Mouse (Mus musculus): ENCODE measurements around the gene Col11a2. TPM values are rescaled to one million over a fixed set of nuclear protein-coding genes. Genes with fewer than 3 reads are reported as not detected.

Gene Col11a2
- polyA plus RNA-seq, 1 experiment from 2014 or later, result 7.8 TPM

DNA sequence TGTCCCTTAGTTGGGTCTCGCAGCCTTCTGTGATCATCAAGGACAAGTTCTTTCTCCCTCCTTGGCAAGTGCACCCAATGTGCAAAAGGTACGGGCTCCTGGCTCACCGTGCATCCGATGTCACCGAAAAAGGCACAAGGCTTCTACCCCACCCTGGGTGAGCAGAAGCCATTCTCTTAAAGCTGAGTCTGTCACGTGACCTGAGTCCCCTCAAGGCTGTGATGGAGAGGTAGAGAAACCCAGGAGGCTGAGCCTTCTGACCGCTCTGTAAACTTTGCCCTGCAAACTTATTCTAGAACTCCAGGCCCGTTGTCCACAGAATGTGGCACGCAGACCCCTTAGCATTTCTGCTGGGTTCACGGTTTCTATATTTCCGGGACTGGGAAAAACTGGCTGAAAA is 39.8 kb downstream of the Col11a2 start:
- Histone ChIP-seq H3K9me3 (replicated peaks) (no peaks in the 10 kb centered on the region), H3K27ac (no peak overlapping the region), H3K4me1 (peaks cover 11% of the 10 kb centered on the region), H3K4me2 (replicated peaks) (no peak overlapping the region), H3K4me3 (no peak overlapping the region), H3K27me3 (peaks cover 20% of the 10 kb centered on the region), H3K36me3 (no peaks in the 10 kb centered on the region), H3K9ac (no peak overlapping the region)
- no peak for ATAC-seq (ENCODE audit: low FRiP score)
- WGBS, result 91% methylated on average over 11 of the region's 11 CpGs

DNA sequence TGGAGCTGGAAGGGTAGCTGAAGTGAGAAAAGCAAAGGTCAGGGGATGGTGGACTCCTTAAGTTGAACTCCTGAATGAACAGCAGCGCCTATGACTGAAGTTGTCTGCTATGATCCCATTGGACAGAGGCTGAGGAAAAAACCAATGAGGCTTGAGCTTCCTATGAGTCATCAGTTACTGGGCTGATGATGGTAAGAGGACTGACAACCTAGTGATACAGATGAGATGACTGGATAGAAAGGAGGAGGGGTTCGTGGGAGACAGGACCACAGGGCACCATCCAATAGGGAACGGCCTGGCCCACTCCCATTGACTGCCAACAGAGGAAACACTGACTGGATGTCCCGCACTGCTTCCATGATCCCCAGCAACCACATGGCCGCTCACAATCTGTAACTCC is 40.4 kb downstream of the Col11a2 start:
- WGBS, result 15% methylated on average over 5 of the region's 5 CpGs
- no peak overlapping the region for H3K4me2 ChIP-seq (replicated peaks)
- no peaks in the 10 kb centered on the region for H3K9me3 ChIP-seq (replicated peaks)
- H3K36me3 ChIP-seq, result no peaks in the 10 kb centered on the region
- H3K27ac ChIP-seq, result no peak overlapping the region
- no peak overlapping the region for H3K9ac ChIP-seq
- H3K27me3 ChIP-seq, result peaks cover 20% of the 10 kb centered on the region
- H3K4me1 ChIP-seq, result peaks cover 11% of the 10 kb centered on the region
- H3K4me3 ChIP-seq, result no peak overlapping the region
- ATAC-seq (ENCODE audit: low FRiP score), result peak; percentile 82

DNA sequence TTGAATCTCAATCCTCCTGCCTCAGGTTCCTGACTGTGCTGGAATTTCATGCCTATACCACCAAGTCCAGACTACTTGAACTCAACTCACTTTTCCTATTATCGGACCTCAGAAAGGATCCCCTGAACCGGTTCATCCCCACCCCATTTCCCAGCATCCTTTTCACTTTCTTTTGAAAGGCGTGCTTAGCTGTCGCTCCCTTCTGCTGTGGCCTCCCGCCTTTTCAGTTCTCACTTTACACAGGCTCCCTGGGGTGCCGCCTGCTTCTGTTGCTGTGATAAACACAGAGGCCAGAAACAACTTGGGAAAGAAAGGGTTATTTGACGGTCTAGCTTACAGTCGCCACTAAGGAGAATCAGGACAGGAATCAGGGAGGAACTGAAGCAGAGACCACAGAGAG is 43.9 kb downstream of the Col11a2 start:
- Histone ChIP-seq H3K36me3 (no peaks in the 10 kb centered on the region), H3K4me1 (peaks cover 7% of the 10 kb centered on the region), H3K27ac (no peak overlapping the region), H3K4me3 (no peak overlapping the region), H3K27me3 (no peaks in the 10 kb centered on the region), H3K4me2 (replicated peaks) (peak overlapping the region; percentile 17; the same call in 1 of the 2 replicates), H3K9ac (no peak overlapping the region), H3K9me3 (replicated peaks) (no peaks in the 10 kb centered on the region)
- ATAC-seq (ENCODE audit: low FRiP score), result no peak
- 4% methylated on average over 8 of the region's 8 CpGs for WGBS

DNA sequence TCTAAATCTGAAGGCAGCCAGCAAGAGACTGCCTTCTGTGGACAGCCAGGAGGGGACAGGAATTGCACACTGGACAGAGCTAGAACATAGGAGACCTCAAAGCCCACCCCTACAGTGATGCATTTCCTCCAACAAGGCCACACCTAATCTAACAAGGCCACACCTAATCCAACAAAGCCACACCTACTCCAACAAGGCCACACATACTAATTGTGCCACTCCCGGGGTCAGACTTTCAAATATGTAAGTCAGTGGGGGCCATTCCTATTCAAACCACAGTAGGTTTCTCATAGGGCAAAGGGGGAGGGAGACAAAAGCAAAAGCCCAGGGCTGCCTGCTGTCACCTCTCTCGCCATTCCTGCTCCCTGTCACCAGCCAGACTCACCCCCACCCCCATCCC is 48.1 kb downstream of the Col11a2 start:
- H3K4me2 ChIP-seq (replicated peaks), result no peak overlapping the region
- no peak overlapping the region for H3K9ac ChIP-seq
- no peaks in the 10 kb centered on the region for H3K27me3 ChIP-seq
- ATAC-seq (ENCODE audit: low FRiP score), result no peak
- H3K4me3 ChIP-seq, result no peak overlapping the region
- H3K27ac ChIP-seq, result no peak overlapping the region
- peaks cover 7% of the 10 kb centered on the region for H3K4me1 ChIP-seq
- no peaks in the 10 kb centered on the region for H3K9me3 ChIP-seq (replicated peaks)
- H3K36me3 ChIP-seq, result no peaks in the 10 kb centered on the region
- 58% methylated on average over 2 of the region's 2 CpGs for WGBS

DNA sequence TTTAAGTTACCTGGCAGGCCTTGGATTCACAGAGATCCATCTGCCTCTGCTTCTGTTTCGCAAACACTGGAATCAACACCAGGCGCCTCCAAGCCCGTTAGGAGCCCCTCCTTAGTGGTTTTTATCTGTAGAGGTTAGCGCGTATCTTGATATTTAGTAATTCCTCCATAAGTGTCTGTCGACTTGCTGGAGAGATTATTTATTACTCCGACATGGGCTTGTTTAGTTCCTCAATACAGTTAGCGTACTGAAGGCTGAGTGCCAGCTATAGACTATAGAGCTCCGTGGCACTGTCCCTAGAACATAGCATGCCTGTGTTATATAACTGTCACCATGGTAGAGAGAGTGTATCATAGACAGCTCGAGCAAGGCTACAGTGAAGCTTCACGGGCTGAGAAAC is 48.9 kb downstream of the Col11a2 start:
- 91% methylated on average over 11 of the region's 11 CpGs for WGBS
- no peaks in the 10 kb centered on the region for H3K27me3 ChIP-seq
- H3K36me3 ChIP-seq, result no peaks in the 10 kb centered on the region
- H3K4me3 ChIP-seq, result no peak overlapping the region
- no peak overlapping the region for H3K9ac ChIP-seq
- no peak overlapping the region for H3K4me2 ChIP-seq (replicated peaks)
- peaks cover 3% of the 10 kb centered on the region for H3K4me1 ChIP-seq
- ATAC-seq (ENCODE audit: low FRiP score), result no peak
- H3K27ac ChIP-seq, result no peak overlapping the region
- no peaks in the 10 kb centered on the region for H3K9me3 ChIP-seq (replicated peaks)

DNA sequence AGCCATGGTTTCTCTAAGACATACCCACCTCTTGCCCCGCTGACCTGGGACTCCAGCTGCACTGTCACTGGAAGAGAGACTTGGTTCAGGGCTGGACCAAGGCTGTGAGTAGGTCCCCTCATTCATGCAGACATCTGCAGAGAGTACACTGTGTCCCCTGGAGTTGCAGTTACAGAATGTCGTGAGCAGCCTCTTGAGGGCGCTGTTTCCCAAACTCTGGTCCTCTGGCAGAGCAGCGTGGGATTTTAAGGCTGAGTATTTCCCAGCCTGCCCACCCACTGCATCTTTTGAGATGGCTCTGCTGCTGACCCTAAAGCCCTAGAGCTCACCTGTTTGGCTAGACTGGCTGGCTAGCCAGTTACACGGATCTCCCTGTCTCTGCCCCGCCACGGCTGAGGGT is 51.7 kb downstream of the Col11a2 start:
- Histone ChIP-seq H3K4me2 (replicated peaks) (no peak overlapping the region), H3K4me1 (0 out of 2 replicates have a peak, but pooled peaks cover 3% of the 10 kb centered on the region), H3K9ac (no peak overlapping the region), H3K36me3 (no peaks in the 10 kb centered on the region), H3K27me3 (no peaks in the 10 kb centered on the region), H3K27ac (no peak overlapping the region), H3K4me3 (no peak overlapping the region), H3K9me3 (replicated peaks) (no peaks in the 10 kb centered on the region)
- no peak for ATAC-seq (ENCODE audit: low FRiP score)
- WGBS, result 48% methylated on average over 7 of the region's 7 CpGs

DNA sequence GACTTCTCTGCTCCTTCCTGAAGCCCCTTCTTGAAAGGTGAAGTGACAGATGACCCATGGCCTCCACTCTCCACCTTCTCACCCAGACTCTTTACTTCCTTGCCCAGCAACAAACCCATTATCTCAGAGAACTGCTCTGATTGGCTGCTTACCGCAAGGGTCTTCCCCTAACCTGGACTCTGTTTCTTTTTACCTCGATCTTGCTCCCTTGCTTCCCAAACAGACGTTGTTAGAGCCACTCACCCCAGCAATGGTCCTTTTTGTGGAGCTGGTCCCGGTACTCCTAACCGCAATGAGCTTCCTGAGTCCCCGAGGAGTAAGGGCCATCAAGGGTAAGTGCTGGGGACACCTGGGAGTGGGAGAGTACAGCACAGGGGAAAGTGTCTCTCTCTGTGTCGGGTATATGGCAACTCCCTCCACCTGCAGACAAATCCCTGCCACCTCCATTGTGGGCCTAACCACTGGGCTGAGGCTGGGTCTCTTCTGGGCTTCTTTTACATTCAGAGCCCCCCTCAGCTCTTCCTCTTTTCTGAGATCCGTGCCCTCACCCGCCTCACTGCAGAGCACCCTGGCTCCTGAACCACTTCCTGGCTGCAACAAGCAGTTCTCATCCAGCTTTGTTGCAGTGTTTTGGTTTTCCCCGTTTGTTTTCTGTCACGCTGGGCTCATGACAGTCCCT is 53.1 kb downstream of the Col11a2 start, which contains the start of gene H2-Oa:
TSS of gene H2-Oa (plus strand) at position 144 of the 679 bp plus-strand sequence.
- Histone ChIP-seq H3K4me3 (no peak within 1 kb of the TSS), H3K36me3 (no peaks in the 10 kb centered on the region), H3K9ac (no peak within 1 kb of the TSS; the same call in 1 of the 2 replicates), H3K4me2 (replicated peaks) (no peak within 1 kb of the TSS), H3K27me3 (no peaks in the 10 kb centered on the region), H3K27ac (no peak within 1 kb of the TSS), H3K4me1 (0 out of 2 replicates have a peak, but pooled peaks cover 3% of the 10 kb centered on the region), H3K9me3 (replicated peaks) (no peaks in the 10 kb centered on the region)
- WGBS, result 42% methylated on average over 11 of the region's 11 CpGs
- no peak for ATAC-seq (ENCODE audit: low FRiP score)

DNA sequence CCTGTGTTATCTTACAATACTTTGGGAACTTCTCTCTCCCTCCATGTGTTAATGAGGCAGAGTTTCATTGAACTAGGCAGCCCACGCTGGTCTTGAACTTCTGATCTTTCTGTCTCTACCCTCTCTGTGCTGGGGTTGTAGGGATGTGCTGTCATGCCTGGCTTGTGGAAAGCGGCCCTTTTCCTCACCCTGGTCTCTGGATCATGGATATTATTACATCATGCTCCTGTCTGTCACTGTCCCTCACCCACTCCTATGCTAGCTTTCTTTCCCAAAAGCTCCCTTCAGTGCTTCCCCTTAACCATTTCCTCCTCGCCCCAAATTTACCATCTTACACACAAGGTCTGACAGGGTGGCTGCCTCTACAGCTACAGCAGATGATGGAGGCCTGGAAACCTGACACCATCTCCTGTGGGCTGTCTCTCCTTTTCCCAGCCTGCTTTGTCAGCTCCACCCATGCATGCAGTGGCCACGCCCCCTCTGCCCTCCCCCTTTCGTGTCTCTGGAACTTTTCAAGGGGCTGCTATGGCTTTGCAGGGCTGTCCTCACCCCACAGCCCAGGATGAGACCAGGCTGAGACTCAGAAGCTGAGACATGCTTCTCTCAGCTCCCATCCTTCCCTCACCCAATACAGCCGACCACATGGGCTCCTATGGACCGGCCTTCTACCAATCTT is 54.1 kb downstream of the Col11a2 start:
- peak; percentile 35; the same call in 1 of the 2 replicates for ATAC-seq (ENCODE audit: low FRiP score)
- WGBS, result 39% methylated on average over 7 of the region's 7 CpGs
- Histone ChIP-seq H3K4me3 (no peak overlapping the region), H3K9ac (0 out of 2 replicates have a peak overlapping the region, but pooled peaks have one; percentile 15), H3K4me2 (replicated peaks) (no peak overlapping the region), H3K27me3 (no peaks in the 10 kb centered on the region), H3K27ac (no peak overlapping the region), H3K4me1 (0 out of 2 replicates have a peak, but pooled peaks cover 3% of the 10 kb centered on the region), H3K9me3 (replicated peaks) (no peaks in the 10 kb centered on the region), H3K36me3 (no peaks in the 10 kb centered on the region)

DNA sequence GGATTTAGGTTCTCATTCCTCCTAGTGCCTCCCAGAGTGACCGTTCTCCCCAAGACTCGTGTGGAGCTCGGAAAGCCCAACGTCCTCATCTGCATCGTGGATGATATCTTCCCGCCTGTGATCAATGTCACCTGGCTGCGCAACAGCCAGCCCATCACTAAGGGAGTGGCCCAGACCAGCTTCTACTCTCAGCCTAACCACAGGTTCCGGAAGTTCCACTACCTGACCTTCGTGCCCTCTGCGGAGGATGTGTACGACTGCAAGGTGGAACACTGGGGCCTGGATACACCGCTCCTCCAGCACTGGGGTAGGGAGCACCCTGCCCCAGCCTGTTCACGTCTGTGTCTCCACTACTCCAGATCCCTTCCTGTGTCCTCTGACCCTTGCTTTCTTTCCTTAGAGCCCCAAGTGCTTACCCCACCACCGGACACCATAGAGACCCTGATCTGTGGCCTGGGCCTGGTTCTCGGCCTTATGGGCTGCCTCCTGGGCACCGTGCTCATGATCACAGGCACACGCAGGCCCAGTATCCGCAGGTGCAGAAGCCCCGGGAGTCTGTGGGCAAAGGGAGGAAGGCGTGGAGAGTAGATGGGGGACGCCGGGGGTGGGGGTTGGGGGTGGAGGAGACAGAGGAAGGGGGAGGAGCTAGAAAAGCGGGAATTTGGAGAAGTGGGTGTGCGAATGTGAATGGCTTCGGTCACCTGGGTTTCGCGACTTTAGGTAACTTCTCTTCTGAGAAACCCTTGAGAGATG is 55.2 kb downstream of the Col11a2 start:
- Histone ChIP-seq H3K4me3 (no peak overlapping the region), H3K9ac (no peak overlapping the region), H3K27me3 (no peaks in the 10 kb centered on the region), H3K4me1 (0 out of 2 replicates have a peak, but pooled peaks cover 3% of the 10 kb centered on the region), H3K36me3 (no peaks in the 10 kb centered on the region), H3K27ac (no peak overlapping the region), H3K4me2 (replicated peaks) (no peak overlapping the region), H3K9me3 (replicated peaks) (no peaks in the 10 kb centered on the region)
- ATAC-seq (ENCODE audit: low FRiP score), result no peak
- 82% methylated on average over 27 of the region's 27 CpGs for WGBS

DNA sequence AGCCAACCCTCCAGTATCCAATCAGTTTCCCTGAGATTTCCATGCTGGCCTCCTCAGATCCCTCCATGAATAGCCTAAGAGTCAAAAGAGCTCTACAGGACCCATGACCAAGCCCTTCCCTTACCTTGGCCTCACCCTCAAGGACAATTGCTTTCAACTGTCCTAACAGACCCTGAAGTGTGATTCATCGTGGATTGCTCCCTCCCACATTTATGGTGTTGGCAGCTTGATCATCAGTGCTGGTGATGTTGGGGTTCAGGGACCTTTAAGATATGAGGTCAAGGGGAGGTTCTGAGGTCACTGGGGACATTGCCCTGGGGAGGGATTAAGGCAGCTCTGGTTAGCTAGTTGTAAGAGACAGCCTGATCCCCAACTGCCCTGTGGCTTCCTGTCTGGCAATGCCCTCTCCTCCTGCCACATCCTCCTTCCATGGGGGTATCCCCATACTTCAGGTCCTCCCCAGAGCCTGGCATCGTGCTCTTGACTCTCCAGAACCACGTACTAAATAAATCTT is 57.3 kb downstream of the Col11a2 start:
- no peak for ATAC-seq (ENCODE audit: low FRiP score)
- H3K36me3 ChIP-seq, result no peaks in the 10 kb centered on the region
- H3K9me3 ChIP-seq (replicated peaks), result no peaks in the 10 kb centered on the region
- H3K27me3 ChIP-seq, result peaks cover 7% of the 10 kb centered on the region; the same call in 1 of the 2 replicates
- H3K9ac ChIP-seq, result no peak overlapping the region
- H3K4me1 ChIP-seq, result 0 out of 2 replicates have a peak, but pooled peaks cover 3% of the 10 kb centered on the region
- 72% methylated on average over 3 of the region's 3 CpGs for WGBS
- H3K4me2 ChIP-seq (replicated peaks), result no peak overlapping the region
- H3K4me3 ChIP-seq, result no peak overlapping the region
- H3K27ac ChIP-seq, result no peak overlapping the region

DNA sequence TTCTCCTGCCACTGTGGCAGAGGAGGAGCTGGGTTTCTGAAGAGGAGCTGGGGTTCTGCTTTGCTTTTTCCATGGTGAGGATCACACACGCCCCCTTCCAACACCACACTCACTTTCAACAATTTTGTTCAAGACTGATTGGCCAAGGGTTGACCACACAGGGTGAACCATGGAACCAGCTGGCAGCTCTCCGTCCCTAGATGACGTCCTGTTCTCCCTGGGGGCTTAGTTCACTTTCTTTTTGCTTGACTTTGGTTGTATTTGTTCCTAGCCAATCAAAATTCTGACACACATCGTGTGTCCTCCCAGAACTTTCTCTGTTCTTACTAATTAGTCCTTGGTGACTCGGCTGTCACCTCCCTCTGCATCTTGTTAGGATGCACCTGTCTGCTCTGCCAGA is 58.0 kb downstream of the Col11a2 start:
- 72% methylated on average over 5 of the region's 5 CpGs for WGBS
- H3K27me3 ChIP-seq, result peaks cover 7% of the 10 kb centered on the region; the same call in 1 of the 2 replicates
- no peak for ATAC-seq (ENCODE audit: low FRiP score)
- H3K9ac ChIP-seq, result no peak overlapping the region
- H3K36me3 ChIP-seq, result no peaks in the 10 kb centered on the region
- H3K4me3 ChIP-seq, result no peak overlapping the region
- 0 out of 2 replicates have a peak, but pooled peaks cover 3% of the 10 kb centered on the region for H3K4me1 ChIP-seq
- no peak overlapping the region for H3K4me2 ChIP-seq (replicated peaks)
- H3K27ac ChIP-seq, result no peak overlapping the region
- H3K9me3 ChIP-seq (replicated peaks), result no peaks in the 10 kb centered on the region

Measured in hindbrain, embryonic 12.5 days (tissue).